Mouse (Mus musculus) limb, embryonic 12.5 days (tissue): ENCODE results near the gene Fgfr2. TPM values are rescaled to one million over a fixed set of nuclear protein-coding genes. Genes with fewer than 3 reads are reported as not detected.
"Not testable (repeated sequence)": the region's sequence is repeated elsewhere in the genome, so short reads cannot be mapped to it uniquely, and the experiment has no call there.

Experiments used
- ATAC-seq: fragments of 200-750 bp; cut with Nextera tagmentation; 2 replicates; pipeline ENCODE4 v1.8.0; 2017; ENCODE audit warnings: low read depth, moderate TSS enrichment; ENCODE audit not compliant: insufficient number of reproducible peaks, insufficient read depth, low FRiP score, low TSS enrichment
- H3K27ac ChIP-seq: fragments of 300-500 bp; sonication (generic); 2 replicates; pipeline ENCODE4 v1.5.1; 2016; ENCODE audit warnings: mild to moderate bottlenecking, moderate library complexity
- H3K27me3 ChIP-seq: fragments of 300-500 bp; sonication (generic); 2 replicates; pipeline ENCODE4 v1.6.1; 2016; ENCODE audit warnings: mild to moderate bottlenecking, moderate library complexity
- H3K36me3 ChIP-seq: fragments of 300-500 bp; sonication (generic); 2 replicates; pipeline ENCODE4 v1.6.1; 2016; ENCODE audit warnings: mild to moderate bottlenecking, moderate library complexity
- H3K4me1 ChIP-seq: fragments of 300-500 bp; sonication (generic); replicated peaks from 2 replicates; pipeline ENCODE4 v1.6.1; 2016
- H3K4me2 ChIP-seq: fragments of 300-500 bp; sonication (generic); 2 replicates; pipeline ENCODE4 v1.6.1; 2016; ENCODE audit warnings: mild to moderate bottlenecking, moderate library complexity
- H3K4me3 ChIP-seq: fragments of 300-500 bp; sonication (generic); replicated peaks from 2 replicates; pipeline ENCODE4 v1.5.1; 2016; ENCODE audit warnings: mild to moderate bottlenecking
- H3K9ac ChIP-seq: fragments of 300-500 bp; sonication (generic); replicated peaks from 2 replicates; pipeline ENCODE4 v1.6.1; 2016; ENCODE audit warnings: mild to moderate bottlenecking, moderate library complexity
- H3K9me3 ChIP-seq: fragments of 300-500 bp; sonication (generic); 2 replicates; pipeline ENCODE4 v1.6.1; 2016; ENCODE audit warnings: mild to moderate bottlenecking, moderate library complexity
- WGBS: fragments of 180-500 bp; shearing (Covaris S2); methylation state at CpG from one replicate; pipeline ENCODE4 v1.1.7; 2016; 5-methylcytosine and 5-hydroxymethylcytosine counted together
- polyA plus RNA-seq: library from polyadenylated mRNA; unstranded; fragments of >200 nt; fragmentation: Nextera tagmentation; extraction: Ambion mirVana; gene quantifications from 2 replicates; pipeline ENCODE4 v1.2.1, GENCODE M21; 2016

Fgfr2 gene
- polyA plus RNA-seq, 1 experiment from 2014 or later: 112 TPM

DNA sequence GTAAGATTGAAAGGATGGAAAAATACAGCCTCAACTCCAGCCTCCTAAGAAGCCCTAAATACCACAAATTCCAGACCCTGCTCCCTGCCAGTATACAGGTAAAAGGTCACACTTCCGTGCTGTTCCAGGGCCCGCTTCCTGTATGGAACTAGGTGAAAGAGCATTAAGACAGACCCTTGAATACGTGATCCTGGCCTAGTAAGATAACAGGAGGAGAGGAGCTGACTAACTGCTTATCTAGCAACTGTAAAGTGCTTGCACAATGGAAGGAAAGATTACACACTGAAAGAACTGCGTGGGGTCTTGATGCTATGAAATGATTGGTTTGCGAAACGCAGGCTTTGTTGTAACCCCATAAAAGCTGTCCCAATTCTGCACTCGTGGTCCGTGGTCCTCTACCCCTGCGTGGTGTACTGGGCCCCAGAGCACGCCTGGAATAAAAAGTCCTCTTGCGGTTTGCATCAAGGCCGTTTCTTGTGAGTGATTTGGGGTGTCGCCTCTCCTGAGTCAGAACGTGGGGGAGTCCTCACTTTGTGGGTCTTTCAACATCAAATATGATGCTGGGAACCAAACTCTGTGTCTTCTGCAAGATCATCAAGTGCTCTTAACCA lies 2602.2 kb downstream of the Fgfr2 start:
- peak overlapping the region; percentile 53; the same call in 1 of the 2 replicates for H3K27ac ChIP-seq
- no peak for ATAC-seq
- 0 out of 2 replicates have a peak overlapping the region, but pooled peaks have one; percentile 18 for H3K9ac ChIP-seq
- H3K4me2 ChIP-seq: no peak overlapping the region
- H3K4me3 ChIP-seq: no peak overlapping the region
- no peaks in the 10 kb centered on the region for H3K9me3 ChIP-seq
- peaks cover 16% of the 10 kb centered on the region for H3K4me1 ChIP-seq
- WGBS: 85% methylated on average over 14 of the region's 14 CpGs
- H3K36me3 ChIP-seq: no peaks in the 10 kb centered on the region
- H3K27me3 ChIP-seq: no peaks in the 10 kb centered on the region

DNA sequence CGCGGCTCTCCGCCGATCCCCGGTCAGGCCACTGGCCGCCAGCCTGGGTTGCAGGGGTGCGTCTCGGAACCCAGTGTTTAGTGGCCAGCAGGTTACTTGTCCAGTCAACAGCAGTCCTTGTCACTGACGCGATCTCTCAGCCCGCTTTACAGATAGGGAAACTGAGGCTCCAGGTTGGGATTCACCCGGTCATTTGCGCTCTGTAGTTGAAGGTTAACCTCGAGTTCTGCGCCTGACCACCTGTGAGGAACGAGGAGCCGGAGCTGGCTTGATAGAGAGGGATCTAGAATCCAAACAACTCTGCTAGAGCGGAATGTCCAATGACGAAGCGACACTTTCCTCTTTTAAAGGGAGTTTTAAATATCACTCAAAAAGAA lies 2603.1 kb downstream of the Fgfr2 start, which contains the start of gene Ate1:
TSS of gene Ate1 (minus strand) at position 321 of the 377 bp plus-strand sequence.
- Histone ChIP-seq H3K36me3 (peaks cover 5% of the 10 kb centered on the region; the same call in 1 of the 2 replicates), H3K4me3 (peak within 1 kb of the TSS; percentile 73), H3K27ac (peak within 1 kb of the TSS; percentile 98), H3K4me2 (peak within 1 kb of the TSS; percentile 78), H3K4me1 (peaks cover 16% of the 10 kb centered on the region), H3K9ac (peak within 1 kb of the TSS; percentile 86), H3K27me3 (no peaks in the 10 kb centered on the region), H3K9me3 (no peaks in the 10 kb centered on the region)
- 18% methylated on average over 20 of the region's 20 CpGs for WGBS
- ATAC-seq: no peak

- under 1% methylated on average over 81 of the region's 90 CpGs for WGBS
- H3K9ac ChIP-seq: peak overlapping the region; percentile 86
- H3K27me3 ChIP-seq: no peaks in the 10 kb centered on the region
- peak; percentile 98 for ATAC-seq
- H3K9me3 ChIP-seq: no peaks in the 10 kb centered on the region
- peaks cover 16% of the 10 kb centered on the region for H3K4me1 ChIP-seq
- H3K27ac ChIP-seq: peak overlapping the region; percentile 98
- peak overlapping the region; percentile 73 for H3K4me3 ChIP-seq
- H3K4me2 ChIP-seq: peak overlapping the region; percentile 78
- H3K36me3 ChIP-seq: peaks cover 11% of the 10 kb centered on the region; the same call in 1 of the 2 replicates
Measured at GRCm38 (mm10) chr7:130519096-130520048, 2603.8 kb downstream of the Fgfr2 start.

- peak overlapping the region; percentile 78 for H3K4me2 ChIP-seq
- no peaks in the 10 kb centered on the region for H3K27me3 ChIP-seq
- H3K9me3 ChIP-seq: no peaks in the 10 kb centered on the region
- peak overlapping the region; percentile 86 for H3K9ac ChIP-seq
- WGBS: 32% methylated on average over 26 of the region's 26 CpGs
- peak overlapping the region; percentile 98 for H3K27ac ChIP-seq
- H3K4me3 ChIP-seq: peak overlapping the region; percentile 73
- no peak for ATAC-seq
- peaks cover 17% of the 10 kb centered on the region; the same call in 1 of the 2 replicates for H3K36me3 ChIP-seq
- H3K4me1 ChIP-seq: peaks cover 16% of the 10 kb centered on the region
Measured at GRCm38 (mm10) chr7:130518213-130519095, 2604.7 kb downstream of the Fgfr2 start.

- no peak overlapping the region for H3K27ac ChIP-seq
- H3K4me2 ChIP-seq: no peak overlapping the region
- no peaks in the 10 kb centered on the region for H3K27me3 ChIP-seq
- peaks cover 77% of the 10 kb centered on the region for H3K36me3 ChIP-seq
- H3K4me3 ChIP-seq: no peak overlapping the region
- no peaks in the 10 kb centered on the region for H3K9me3 ChIP-seq
- WGBS: 90% methylated on average over 5 of the region's 5 CpGs
- no peak for ATAC-seq
- H3K4me1 ChIP-seq: no peaks in the 10 kb centered on the region
- no peak overlapping the region for H3K9ac ChIP-seq
Measured at GRCm38 (mm10) chr7:130510243-130510642, 2612.9 kb downstream of the Fgfr2 start.

GRCm38 (mm10) chr7:130503006-130503405 lies 2620.1 kb downstream of the Fgfr2 start:
- Histone ChIP-seq H3K4me1 (peaks cover 5% of the 10 kb centered on the region), H3K36me3 (peaks cover 68% of the 10 kb centered on the region), H3K9me3 (no peaks in the 10 kb centered on the region), H3K4me2 (no peak overlapping the region), H3K27ac (no peak overlapping the region), H3K9ac (no peak overlapping the region), H3K4me3 (no peak overlapping the region), H3K27me3 (no peaks in the 10 kb centered on the region)
- 95% methylated on average over 5 of the region's 5 CpGs for WGBS
- no peak for ATAC-seq

DNA sequence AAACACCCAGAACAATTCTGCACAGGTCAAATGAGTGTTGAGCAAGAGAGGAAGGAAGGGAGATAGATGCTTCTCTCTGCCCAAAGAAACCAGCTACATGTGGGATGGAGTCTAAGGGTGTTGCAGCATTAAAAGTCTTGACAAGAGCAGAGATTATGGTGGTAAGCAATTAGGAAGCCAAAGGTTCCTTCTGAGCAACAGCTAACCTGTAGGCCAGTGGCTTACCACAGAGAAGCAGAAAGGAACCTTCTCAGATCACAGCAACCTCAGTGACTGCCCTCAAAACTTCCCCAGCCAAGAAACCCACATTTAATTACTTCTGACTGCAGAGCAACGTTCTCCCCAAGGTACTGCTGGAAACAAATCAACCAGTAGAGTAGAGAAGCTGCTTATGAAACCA lies 2621.7 kb downstream of the Fgfr2 start:
- H3K27me3 ChIP-seq: no peaks in the 10 kb centered on the region
- peaks cover 11% of the 10 kb centered on the region for H3K4me1 ChIP-seq
- no peaks in the 10 kb centered on the region for H3K9me3 ChIP-seq
- H3K9ac ChIP-seq: no peak overlapping the region
- H3K4me3 ChIP-seq: no peak overlapping the region
- WGBS: 67% methylated on average over 1 of the region's 1 CpGs
- H3K27ac ChIP-seq: no peak overlapping the region
- no peak overlapping the region for H3K4me2 ChIP-seq
- H3K36me3 ChIP-seq: peaks cover 56% of the 10 kb centered on the region
- ATAC-seq: no peak

DNA sequence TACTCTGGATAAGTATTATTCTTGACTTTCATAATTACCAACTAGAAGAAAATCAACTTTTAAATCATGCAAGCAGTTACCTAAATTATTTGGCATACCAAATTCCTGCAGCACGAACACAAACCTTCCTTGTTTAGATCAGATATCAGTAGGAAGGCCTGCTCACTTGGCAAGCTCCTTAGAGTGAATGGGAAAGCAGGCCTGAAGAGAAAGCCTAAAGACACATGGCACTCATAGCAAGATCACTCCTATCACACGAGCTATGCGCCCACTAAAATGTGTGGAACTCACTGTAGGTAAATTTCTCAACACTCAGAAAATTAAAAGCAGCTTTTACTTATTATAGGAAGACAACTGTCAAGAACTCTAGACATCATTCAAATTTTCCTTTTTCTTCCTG lies 2629.8 kb downstream of the Fgfr2 start:
- H3K4me2 ChIP-seq: no peak overlapping the region
- H3K27me3 ChIP-seq: no peaks in the 10 kb centered on the region
- no peaks in the 10 kb centered on the region for H3K9me3 ChIP-seq
- no peak overlapping the region for H3K4me3 ChIP-seq
- H3K4me1 ChIP-seq: peaks cover 9% of the 10 kb centered on the region
- H3K36me3 ChIP-seq: peaks cover 8% of the 10 kb centered on the region; the same call in 1 of the 2 replicates
- H3K27ac ChIP-seq: no peak overlapping the region
- ATAC-seq: no peak
- H3K9ac ChIP-seq: no peak overlapping the region
- 91% methylated on average over 3 of the region's 3 CpGs for WGBS

DNA sequence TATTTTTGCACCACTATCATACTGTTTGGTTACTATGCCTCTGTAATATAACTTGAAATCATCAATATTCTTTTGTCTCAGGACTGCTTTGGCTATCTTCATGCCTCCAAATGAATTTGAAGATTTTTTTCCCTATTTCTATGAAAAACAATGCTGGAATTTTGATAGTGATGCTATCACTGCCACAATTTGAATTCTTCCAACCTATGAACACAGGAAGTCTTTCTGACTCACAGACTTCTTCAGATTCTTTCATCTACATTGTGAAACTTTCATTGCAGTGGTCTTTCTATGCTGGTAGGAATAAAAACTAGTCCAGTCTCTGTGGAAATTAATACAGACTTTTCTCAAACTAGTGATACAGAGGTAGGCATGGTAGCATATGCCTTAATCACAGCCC lies 2631.1 kb downstream of the Fgfr2 start:
- Histone ChIP-seq H3K4me1 (no peaks in the 10 kb centered on the region), H3K9ac (no peak overlapping the region), H3K36me3 (peaks cover 17% of the 10 kb centered on the region; the same call in 1 of the 2 replicates), H3K27ac (no peak overlapping the region), H3K4me3 (no peak overlapping the region), H3K9me3 (no peaks in the 10 kb centered on the region), H3K27me3 (no peaks in the 10 kb centered on the region), H3K4me2 (no peak overlapping the region)
- ATAC-seq: no peak

DNA sequence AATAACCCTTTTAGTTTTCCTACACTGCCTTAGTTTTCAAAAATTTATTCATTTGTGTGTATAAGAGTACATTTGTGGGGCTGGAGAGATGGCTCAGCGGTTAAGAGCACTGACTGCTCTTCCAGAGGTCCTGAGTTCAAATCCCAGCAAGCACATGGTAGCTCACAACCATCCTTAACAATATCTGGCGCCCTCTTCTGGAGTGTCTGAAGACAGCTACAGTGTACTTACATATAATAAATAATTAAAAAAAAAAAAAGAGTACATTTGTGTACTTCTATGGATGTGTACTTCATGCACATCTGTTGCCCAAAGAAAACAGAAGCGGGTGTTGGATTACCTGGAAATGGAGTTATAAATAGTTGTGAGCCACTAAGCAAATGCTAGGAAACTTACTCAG lies 2644.1 kb downstream of the Fgfr2 start:
- H3K9ac ChIP-seq, H3K4me3 ChIP-seq, H3K4me2 ChIP-seq, H3K9me3 ChIP-seq, ATAC-seq, H3K4me1 ChIP-seq, H3K27ac ChIP-seq, H3K27me3 ChIP-seq: not testable (repeated sequence)
- peaks cover 22% of the 10 kb centered on the region; the same call in 1 of the 2 replicates for H3K36me3 ChIP-seq
- WGBS: 93% methylated on average over 3 of the region's 3 CpGs
